Mouse (Mus musculus) 3T3-L1 (cell line): ENCODE measurements around the gene Xylt1.

ENCODE experiments used
- DNase-seq: peaks from one replicate; pipeline ENCODE4 v3.0.0-alpha.2; 2015; ENCODE audit warnings: low read depth, low spot score

Xylt1 gene

DNA sequence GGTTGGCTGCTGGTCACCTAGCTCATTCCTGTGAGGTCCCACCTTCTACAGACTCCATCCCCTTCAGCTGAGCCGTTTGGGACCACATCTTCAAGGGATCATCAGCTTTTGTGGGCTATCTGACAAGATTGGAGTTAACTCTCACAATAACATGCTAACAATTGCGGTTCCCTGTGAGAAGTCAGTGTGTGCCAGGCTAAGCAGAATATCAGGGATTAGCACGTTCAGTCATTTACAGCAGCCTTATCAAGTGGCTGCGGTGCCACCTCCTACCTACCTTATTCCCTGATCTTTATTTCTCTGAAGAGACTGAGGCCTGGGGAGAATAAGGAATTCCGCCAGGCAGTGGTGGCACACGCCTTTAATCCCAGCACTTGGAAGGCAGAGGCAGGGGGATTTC, 13.6 kb downstream of the Xylt1 start:
- no peak for DNase-seq

DNA sequence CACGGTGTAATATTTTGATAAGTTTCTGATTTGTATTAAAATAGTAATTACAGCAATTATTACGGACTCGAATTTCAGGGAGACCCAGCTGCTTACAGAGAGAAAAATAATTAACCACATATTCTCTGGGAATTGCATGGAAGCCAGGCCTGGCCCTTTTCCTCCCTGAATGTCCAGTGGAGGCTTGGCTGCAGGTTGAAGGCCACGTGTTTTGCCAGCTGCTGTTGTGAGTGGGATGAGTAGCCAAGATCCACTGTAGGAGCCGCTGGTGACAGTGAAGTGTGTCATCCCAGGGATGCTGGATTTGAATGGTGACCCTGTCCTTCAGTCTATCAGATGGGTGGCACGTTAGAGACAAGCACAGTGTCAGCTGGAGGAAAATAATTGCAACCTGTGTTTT, 14.7 kb downstream of the Xylt1 start:
- DNase-seq: no peak

DNA sequence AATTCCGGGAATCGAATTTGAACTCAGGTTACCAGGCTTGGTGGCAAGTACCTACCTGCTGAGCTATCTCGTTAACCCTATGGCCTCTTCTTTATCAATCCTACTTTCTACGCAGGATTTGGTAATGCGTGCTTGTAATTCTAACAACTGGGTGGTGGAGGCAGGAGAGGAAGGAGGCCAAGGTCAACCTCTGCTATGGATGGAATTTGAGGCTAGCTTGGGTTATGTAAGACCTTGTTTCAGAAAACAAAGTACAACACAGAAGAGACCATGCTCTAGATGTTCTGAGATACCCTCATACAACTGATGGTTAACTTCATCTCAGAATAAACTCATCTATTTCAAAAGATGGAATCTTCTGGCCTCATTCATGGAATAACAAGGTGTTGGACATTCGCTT, 17.1 kb downstream of the Xylt1 start:
- DNase-seq: no peak

DNA sequence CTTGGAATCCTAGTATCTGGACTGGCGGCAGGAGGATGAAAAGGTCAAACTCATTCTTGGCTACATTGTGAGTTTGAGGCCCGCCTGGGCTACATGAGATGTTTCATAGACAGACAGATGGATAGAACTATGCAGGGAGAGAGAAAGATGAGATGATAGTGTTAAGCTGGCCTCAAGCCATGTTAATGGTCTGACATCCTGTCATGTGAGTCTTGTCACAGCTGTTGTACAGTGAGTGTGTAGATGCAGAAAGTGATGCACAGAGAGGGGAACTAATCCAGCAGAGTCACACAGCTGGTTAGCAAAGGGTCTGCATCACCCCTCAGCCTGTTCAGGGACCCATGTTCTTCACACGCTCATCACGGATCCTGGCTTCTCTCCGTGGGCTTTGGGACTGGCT, 19.2 kb downstream of the Xylt1 start:
- DNase-seq: no peak

- DNase-seq: no peak
Measured at GRCm38 (mm10) chr7:117401581-117401980, 20.8 kb downstream of the Xylt1 start.

DNA sequence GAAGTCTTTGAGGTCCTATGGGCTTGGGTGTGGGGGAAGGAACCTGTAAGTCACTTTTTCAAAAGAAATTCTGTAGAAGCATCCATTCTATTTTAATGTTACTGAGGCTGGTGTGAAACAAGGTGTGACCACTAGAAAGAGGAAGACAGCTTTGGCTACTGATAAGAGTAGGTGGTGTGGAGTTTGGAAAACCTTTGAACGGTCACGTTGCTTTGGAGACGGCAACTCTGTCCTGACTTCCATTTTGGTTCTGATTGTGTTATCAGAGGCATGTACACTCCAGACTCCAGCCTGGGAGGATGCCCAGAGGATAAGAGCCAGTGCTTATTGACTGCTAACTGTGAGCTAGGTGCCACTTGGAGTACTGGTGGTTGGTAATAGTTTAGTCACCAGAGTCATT, 25.6 kb downstream of the Xylt1 start:
- no peak for DNase-seq

- no peak for DNase-seq
Measured at GRCm38 (mm10) chr7:117409268-117409988, 28.6 kb downstream of the Xylt1 start.

GRCm38 (mm10) chr7:117411874-117412273, 31.1 kb downstream of the Xylt1 start:
- DNase-seq: no peak

DNA sequence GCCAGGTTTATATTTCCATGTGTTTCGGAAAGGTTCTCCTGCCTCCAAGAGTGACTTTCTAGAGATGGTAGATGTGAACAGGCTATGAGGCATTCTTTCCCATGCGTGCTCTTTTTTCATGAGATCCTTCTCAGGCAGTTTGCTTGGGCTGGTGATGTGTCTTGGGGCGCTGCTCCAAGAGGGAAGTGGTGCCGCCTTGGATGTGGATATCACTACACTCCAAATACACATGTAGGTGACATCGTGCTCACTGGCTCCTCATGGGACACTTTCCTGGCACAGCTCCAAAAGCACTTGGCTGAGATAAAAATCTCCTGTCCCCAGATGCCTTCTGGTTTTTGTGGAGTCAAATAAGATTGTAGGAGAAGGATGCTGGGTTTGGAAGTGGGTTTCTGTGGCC, 31.6 kb downstream of the Xylt1 start:
- DNase-seq: no peak

DNA sequence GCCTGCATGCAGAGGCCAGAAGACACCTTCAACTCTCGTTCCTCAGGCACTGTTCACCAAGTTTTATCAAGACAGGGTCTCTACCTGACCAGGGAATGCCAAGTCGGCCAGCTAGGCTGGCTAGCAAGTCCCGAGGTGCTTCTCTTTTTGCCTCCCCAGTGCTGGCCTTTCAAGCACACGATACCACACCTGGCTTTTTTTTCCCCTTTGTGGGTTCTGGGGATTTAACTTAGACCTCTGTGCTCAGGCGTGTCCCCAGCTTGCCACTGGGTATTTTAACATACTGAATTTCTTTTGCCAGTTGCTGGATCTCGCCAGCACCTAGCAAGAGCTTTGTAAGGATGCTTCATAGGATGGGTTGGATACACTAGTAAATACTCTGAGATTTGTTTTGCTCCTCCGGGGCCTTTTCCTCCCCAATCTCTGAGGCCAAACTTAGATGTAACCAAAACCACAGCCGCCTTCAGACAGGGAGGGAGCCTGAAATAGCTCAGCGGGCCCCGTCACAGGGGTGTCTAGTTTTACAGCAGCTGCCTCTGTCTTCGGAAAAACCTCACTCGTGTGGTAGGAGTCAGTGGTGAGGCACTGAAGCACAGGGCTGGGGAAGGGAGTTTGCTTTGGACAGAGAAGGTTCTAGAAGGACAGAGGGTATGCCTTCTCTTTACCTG, 33.7 kb downstream of the Xylt1 start:
- no peak for DNase-seq

- no peak for DNase-seq
Measured at GRCm38 (mm10) chr7:117415009-117415363, 34.2 kb downstream of the Xylt1 start.

DNA sequence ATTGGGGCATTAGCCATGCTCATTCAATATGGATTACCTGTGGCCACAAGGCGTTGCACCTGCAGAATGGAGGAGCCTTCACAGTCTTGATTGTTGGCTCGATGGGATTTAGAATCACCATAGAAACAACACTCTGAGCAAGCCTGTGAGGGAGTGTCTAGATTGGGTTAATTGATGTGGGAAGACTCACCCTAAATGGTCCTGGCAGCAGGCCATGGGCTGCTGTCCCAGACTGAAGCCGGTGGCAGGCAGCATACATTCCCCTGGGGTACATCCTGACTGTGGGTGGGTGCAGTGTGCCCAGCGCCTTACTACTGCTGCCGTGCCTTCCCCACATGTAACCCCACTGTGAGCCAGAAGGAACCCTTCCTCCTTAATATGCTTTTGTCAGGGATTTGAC, 38.3 kb downstream of the Xylt1 start:
- DNase-seq: no peak

- no peak for DNase-seq
Measured at GRCm38 (mm10) chr7:117419846-117420245, 39.1 kb downstream of the Xylt1 start.

- no peak for DNase-seq
Measured at GRCm38 (mm10) chr7:117420301-117420700, 39.5 kb downstream of the Xylt1 start.

DNA sequence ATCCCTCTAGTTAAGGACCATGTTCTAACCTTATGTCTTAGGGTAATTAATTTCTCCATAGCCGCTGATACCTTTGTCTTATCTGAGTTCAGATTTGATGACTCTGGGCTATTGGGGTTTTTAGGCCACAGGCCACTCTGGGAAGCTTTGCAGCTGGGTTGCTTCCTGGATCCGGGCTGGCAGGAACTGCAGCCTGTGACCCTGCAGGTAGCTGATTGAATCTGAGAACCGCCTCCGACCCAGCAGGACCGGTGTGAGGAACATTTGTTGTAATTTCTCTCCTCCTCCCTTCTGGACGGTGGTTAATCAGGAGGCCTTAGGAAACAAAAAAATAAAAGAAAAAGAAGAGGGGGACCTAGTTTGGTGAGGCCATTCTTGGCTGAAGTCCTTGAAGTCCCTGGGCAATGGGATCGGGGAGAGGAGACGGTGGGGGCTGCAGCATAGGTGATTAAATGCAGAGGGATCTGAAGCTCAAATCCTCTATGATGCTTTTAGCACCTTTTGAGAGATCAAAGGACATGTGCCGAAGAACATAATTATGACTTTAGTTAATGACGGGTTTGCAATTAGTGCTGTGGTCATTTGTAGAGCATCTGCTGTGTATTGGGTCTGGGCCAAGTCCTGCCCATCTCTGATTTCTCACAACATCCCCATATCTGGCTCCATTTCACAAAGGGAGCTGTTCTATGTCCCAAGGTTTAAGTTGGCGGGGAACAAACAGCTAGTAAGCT, 40.2 kb downstream of the Xylt1 start:
- DNase-seq: no peak

- no peak for DNase-seq
Measured at GRCm38 (mm10) chr7:117424841-117425240, 44.1 kb downstream of the Xylt1 start.

GRCm38 (mm10) chr7:117426366-117426765, 45.6 kb downstream of the Xylt1 start:
- DNase-seq: no peak

DNA sequence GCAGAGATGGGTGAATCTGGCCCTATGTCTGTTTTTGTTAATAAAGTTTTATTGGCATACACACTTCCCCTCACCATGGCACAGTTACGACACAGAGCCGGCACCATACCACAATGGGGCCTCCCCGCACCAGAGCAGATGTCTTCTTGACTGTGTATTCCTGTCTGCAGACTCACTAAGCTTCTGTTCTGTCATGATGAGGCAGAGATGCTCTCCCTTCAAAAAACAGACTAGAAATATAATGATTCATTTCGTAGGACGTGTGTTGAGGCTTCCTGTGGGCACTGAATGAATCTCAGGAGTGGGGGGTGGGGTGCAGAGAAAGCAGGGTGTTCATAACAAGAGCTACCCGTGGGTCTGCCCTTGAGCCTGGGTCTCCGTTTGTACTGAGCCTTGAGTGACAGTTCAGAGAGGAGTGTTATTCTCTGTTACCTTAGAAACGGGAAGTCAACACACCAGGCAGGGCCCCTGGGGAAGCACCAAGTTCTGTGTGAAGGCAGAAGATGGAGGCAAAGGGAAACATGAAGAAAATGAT, 48.0 kb downstream of the Xylt1 start:
- no peak for DNase-seq

DNA sequence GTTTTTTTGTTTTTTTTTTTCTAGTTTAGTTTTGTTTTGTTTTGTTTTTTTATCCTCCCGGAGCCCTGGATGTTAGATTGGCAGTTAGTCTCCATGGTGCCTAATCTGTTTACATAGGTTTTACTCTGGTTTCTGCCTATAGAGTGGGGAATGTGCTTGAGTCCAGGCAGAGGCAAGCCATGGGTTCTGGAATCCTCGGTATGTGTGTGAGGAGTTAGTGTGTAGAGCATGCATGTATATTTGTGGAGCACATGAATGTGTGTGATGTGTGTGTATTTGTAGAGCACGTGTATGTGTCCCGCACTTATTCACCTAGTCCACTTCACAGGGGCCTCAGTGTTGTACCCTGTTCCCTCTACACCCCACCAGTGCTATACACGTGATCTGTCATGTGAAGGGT, 48.7 kb downstream of the Xylt1 start:
- no peak for DNase-seq

GRCm38 (mm10) chr7:117429895-117430294, 49.1 kb downstream of the Xylt1 start:
- DNase-seq: no peak

GRCm38 (mm10) chr7:117430361-117430935, 49.7 kb downstream of the Xylt1 start:
- no peak for DNase-seq

DNA sequence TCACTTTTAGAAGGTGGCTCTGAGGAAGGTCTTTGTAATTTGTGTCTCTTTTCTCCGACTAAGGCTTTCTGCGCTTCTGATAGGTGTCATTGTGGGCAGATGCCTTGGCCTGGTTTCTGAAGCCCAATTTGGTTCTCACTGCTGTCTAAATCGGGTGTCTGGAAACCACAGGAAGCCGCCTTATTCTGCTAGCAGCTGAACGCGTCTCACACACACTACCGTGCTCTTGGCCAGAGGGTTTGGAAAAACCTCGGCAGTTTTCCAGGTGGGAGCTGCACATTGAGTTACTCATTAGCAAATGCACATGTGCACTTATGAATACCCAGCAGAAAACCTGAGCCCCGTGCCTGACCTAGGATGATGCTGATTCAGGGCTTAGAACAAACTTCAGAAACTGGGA, 52.9 kb downstream of the Xylt1 start:
- DNase-seq: no peak
